Mouse (Mus musculus) leukemia stem cell, adult 10-12 weeks (primary cell): ENCODE results near the gene Ubqln4. TPM values are rescaled to one million over a fixed set of nuclear protein-coding genes. Genes with fewer than 3 reads are reported as not detected.

ENCODE experiments used
- polyA plus RNA-seq: library from polyadenylated mRNA; stranded (reverse); fragments of >175 nt; gene quantifications from 2 replicates; pipeline ENCODE4 v1.2.3, GENCODE M21; 2012; ENCODE audit warnings: low replicate concordance

Ubqln4 gene
- 75.8 and 121 TPM in 2 replicates for polyA plus RNA-seq

DNA sequence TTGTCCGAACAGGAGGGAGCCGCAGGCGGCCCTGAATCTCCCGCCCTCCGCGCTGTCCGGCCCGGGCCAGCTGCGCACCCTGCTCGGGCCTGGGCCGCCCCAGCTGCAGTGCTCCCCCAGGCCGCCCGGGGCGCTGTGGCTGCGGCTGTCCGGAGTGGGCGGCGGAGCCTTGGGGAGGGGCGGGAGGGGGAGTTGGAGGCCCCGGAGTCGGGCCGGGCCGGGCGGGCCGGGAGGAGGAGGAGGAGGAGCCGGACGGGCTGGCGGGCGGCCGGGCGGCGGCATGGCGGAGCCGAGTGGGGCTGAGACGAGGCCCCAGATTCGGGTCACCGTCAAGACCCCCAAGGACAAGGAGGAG, at the start of gene Ubqln4:
Ubqln4 (plus strand) TSS at position 234 of the 355 bp plus-strand sequence.

DNA sequence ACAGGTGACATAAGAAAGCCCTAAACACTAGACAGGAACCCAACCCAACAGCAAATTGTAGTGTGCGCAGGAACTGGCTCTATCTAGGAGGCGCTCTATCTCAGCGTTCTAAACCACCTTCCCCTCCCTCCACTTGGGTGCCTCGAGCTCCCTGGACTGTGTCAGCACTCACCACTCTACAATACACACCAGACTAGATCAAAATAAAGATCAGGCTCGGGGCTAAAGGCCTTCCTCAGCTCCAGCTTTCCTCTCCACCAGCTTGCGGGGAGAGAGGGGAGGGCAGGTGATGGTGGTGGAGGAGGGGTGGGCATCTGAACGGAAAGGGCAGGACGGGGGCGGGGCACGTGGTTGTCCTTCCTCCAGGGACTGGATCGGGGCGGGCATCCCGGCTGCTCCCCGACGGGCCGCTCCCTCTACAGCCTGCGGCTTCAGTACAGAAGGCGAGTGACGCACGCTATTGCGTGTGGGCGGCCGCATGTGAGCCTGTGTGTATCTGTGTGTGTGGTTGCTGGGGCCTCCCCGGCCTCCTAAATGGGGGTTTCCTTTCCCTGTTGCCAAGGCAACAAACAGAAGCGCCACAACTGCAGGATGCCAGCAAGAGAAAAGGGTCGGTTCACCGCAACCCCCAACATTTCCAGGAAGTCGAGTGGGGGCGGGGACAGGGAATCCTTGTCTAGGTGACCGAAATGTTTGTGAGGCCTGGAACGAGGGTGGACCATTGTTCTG, 43.7 kb upstream of the Ubqln4 start, which contains the start of gene Lmna:
Lmna (minus strand) TSS at position 265 of the 729 bp plus-strand sequence.

GRCm38 (mm10) chr3:88532299-88532674, 21.3 kb upstream of the Ubqln4 start, which contains the start of gene Mex3a:
Gene Mex3a (plus strand): TSS chr3:88532395.

GRCm38 (mm10) chr3:88548180-88548917, 5.2 kb upstream of the Ubqln4 start, which contains the start of gene Rab25:
Gene Rab25 (minus strand): TSS chr3:88548300.

DNA sequence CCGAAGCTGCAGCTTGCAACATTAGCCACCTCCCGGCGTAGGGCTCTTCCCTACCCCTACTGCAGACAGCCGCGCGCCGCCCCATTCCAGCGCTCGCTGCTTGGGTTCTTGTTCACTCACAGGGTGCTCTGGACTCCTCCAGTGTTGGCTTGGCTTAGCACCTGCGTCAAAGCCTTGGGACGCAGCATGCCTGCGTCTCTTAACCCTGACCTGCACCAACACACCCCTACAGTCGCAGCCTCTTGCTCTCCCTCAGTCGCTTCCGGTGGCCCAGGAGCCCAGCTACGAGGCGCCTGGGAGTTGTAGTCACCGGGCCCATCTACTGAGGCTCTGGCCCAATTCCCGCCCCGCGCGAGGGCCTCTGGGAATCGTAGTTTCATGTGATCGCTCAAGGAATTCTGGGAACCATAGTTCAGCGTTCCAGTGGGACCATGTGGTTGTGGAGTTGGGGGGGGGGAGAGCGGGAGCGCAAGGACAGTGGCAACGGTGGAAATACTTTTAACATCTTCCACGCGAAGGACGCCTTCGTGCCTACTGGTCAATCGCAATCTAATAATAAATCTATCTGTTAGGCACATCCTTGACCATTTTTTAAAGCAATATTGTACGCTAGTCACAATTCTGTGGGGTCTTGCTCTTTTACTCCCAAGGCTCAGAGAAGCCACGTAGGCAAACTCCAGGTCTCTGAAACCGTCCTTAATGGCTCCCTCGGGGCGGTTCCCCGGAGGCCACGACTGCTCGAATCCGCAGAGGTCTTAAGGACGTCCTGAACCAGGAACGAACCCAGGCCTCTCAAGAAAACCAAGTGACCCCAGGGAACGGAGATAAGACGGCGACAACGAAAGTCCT, 658 bp upstream of the Ubqln4 start, which contains the start of gene Lamtor2:
Lamtor2 (minus strand) TSS at position 399 of the 849 bp plus-strand sequence.

DNA sequence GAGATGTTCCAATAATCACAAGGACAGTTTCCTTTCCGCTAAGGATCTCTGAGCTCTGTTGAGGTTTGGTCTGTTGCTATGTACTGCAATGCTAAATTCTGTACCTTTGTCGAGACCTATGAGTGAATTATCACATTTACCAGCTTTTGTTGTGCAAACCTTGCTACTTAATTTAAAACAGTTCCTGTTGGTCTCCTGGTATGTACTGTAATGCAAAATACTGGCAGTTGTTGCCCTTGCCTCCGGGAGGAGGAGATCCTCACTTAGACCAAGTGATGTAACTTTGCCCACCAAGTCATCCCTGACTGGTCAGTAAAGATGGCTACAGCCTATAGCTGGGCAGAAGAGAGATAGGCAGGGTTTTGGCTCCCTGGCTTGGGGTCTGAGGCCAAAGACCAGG, 22.0 kb downstream of the Ubqln4 start, which contains the start of gene Ssr2:
Ssr2 (plus strand) TSS at position 337 of the 400 bp plus-strand sequence.

GRCm38 (mm10) chr3:88605666-88606065, 52.1 kb downstream of the Ubqln4 start, which contains the start of gene Arhgef2:
Gene Arhgef2 (plus strand): TSS chr3:88605966.

Other genes with a start within 250 kb of the Ubqln4 start
- gene Glmp, start 228.7 kb upstream of the Ubqln4 start, polyA plus RNA-seq, result 14.5 and 95.1 TPM in 2 replicates
- 0.21 and 3.1 TPM in 2 replicates for gene Tmem79, start 217.6 kb upstream of the Ubqln4 start, polyA plus RNA-seq
- gene Smg5, start 217.5 kb upstream of the Ubqln4 start, polyA plus RNA-seq, result 91.7 and 114 TPM in 2 replicates
- gene Paqr6, start 189.2 kb upstream of the Ubqln4 start, polyA plus RNA-seq, result 0.55 and 0.57 TPM in 2 replicates
- gene Bglap3, start 181.0 kb upstream of the Ubqln4 start, polyA plus RNA-seq, result not detected in 2 replicates
- not detected in 2 replicates for gene Bglap2, start 175.1 kb upstream of the Ubqln4 start, polyA plus RNA-seq
- 0.51 TPM in 1 of 2 replicates, not detected in the other for gene Bglap, start 169.3 kb upstream of the Ubqln4 start, polyA plus RNA-seq
- 95.1 and 190 TPM in 2 replicates for gene Pmf1, start 143.4 kb upstream of the Ubqln4 start, polyA plus RNA-seq
- 4.0 and 23.4 TPM in 2 replicates for gene Slc25a44, start 128.6 kb upstream of the Ubqln4 start, polyA plus RNA-seq
- 48.8 and 91.1 TPM in 2 replicates for gene Sema4a, start 92.6 kb upstream of the Ubqln4 start, polyA plus RNA-seq
- gene Lmna, start 43.8 kb upstream of the Ubqln4 start, polyA plus RNA-seq, result 591 and 773 TPM in 2 replicates
- 1.4 TPM in 2 replicates for gene Mex3a, start 21.4 kb upstream of the Ubqln4 start, polyA plus RNA-seq
- gene Rab25, start 5.5 kb upstream of the Ubqln4 start, polyA plus RNA-seq, result 0.39 TPM in 1 of 2 replicates, not detected in the other
- 19.8 and 57.6 TPM in 2 replicates for gene Lamtor2, start 684 bp upstream of the Ubqln4 start, polyA plus RNA-seq
- gene Ssr2, start 22.1 kb downstream of the Ubqln4 start, polyA plus RNA-seq, result 37.4 and 416 TPM in 2 replicates
- gene Arhgef2, start 52.2 kb downstream of the Ubqln4 start, polyA plus RNA-seq, result 143 and 295 TPM in 2 replicates
- gene Rxfp4, start 99.4 kb downstream of the Ubqln4 start, polyA plus RNA-seq, result not detected in 2 replicates
- gene Khdc4, start 132.0 kb downstream of the Ubqln4 start, polyA plus RNA-seq, result 16.0 and 17.2 TPM in 2 replicates
- 13.0 and 21.9 TPM in 2 replicates for gene Rit1, start 163.1 kb downstream of the Ubqln4 start, polyA plus RNA-seq
- gene Syt11, start 221.4 kb downstream of the Ubqln4 start, polyA plus RNA-seq, result 0.85 and 1.5 TPM in 2 replicates